Mouse (Mus musculus): Measurements from ENCODE around the gene Cotl1. TPM values are rescaled to one million over a fixed set of nuclear protein-coding genes. Genes with fewer than 3 reads are reported as not detected.

Cotl1 gene
- polyA plus RNA-seq, 1 experiment = 119 TPM

DNA sequence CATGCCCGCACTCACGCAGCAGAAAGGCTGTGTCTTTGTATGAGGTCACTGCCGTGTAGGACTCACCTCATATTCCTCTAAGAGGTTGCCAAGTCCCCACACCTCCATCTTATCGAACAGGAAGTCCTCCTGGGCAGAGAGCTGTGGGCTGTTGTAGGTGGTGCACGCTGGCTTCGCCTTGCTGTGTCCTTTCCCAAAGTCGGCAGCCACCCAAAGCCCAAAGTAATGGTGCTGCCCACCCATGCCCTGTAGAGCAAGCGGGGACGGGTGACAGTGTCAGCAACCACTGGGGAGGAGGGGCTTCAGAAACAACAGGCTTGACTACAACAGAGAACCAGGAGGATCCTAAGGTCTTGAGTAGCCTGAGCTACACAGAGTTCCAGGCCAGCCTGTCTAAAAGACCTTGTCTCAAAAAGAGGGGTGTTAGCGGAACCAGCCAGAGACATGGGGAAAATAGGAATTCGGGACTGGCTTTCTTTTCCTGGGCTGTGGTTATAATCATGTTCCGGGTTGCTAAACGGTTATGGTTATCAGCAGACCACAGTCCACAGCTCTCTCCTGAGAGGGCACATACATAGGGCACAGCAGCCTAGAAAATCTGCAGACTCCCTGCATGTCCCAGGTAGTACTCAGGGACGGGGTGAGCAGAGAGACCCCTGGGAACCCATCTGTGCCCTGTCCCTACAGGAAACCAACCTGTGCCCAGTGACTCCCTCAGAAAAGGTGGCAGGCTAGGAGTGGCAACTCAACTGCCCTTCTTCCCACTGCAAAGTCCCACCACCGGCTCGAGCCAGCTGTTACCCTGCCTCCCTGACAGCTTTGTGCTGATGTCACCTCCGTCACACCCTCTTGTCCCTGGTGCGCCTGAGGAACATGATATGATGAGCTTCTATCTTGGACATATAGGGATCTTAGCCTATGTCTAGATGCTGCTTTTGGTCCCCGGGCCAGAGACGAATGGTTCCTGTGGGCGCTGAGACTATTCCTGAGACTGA is 77.8 kb downstream of the Cotl1 start:
- DNase-seq (ENCODE audit: extremely low spot score in 1 of 2, low spot score in 1 of 2) = no peak

DNA sequence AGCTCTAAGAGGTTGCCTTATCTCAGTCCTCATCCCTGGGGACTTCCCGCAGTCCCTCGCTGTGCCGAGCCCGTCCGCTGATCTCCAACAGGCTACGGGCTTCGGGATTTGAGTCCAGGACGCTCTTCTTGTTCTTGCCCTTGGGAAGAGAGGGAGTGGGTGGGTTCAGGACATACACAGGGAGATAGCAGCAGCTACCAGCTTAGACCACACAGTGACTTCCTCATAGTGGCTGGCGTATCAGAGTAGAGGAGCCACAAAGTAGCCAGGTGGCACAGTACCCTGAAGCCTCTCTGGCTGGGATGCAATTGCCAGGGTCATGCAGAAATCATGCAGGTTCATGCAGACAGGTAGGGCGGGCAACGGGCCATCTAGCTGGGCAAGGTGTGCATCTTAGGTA is 78.7 kb downstream of the Cotl1 start:
- DNase-seq (ENCODE audit: extremely low spot score in 1 of 2, low spot score in 1 of 2) = no peak

Other genes with a start within 250 kb of the Cotl1 start
- 15.3 and 16.3 TPM in 2 replicates for gene Taf1c, start 235.3 kb downstream of the Cotl1 start, polyA plus RNA-seq (2012; rRNA removed)
- 0.08 TPM in 1 of 2 replicates, not detected in the other for gene Adad2, start 227.8 kb downstream of the Cotl1 start, polyA plus RNA-seq (2012; rRNA removed)
- 3.1 and 4.9 TPM in 2 replicates for gene Kcng4, start 204.9 kb downstream of the Cotl1 start, polyA plus RNA-seq (2012; rRNA removed)
- 18.2 and 24.3 TPM in 2 replicates for gene Wfdc1, start 174.2 kb downstream of the Cotl1 start, polyA plus RNA-seq (2012; rRNA removed)
- 0.69 and 0.98 TPM in 2 replicates for gene Atp2c2, start 140.5 kb downstream of the Cotl1 start, polyA plus RNA-seq (2012; rRNA removed)
- 12.1 and 12.7 TPM in 2 replicates for gene Tldc1, start 62.1 kb downstream of the Cotl1 start, polyA plus RNA-seq (2012; rRNA removed)
- gene Klhl36, start 21.7 kb upstream of the Cotl1 start, polyA plus RNA-seq (2012; rRNA removed) = 9.5 and 10.2 TPM in 2 replicates
- 86.8 and 98.2 TPM in 2 replicates for gene Usp10, start 69.8 kb upstream of the Cotl1 start, polyA plus RNA-seq (2012; rRNA removed)
- gene Gm20388, start 70.3 kb upstream of the Cotl1 start, polyA plus RNA-seq (2012; rRNA removed) = 15.5 and 22.2 TPM in 2 replicates
- gene Crispld2, start 151.9 kb upstream of the Cotl1 start, polyA plus RNA-seq (2012; rRNA removed) = 3.4 and 4.0 TPM in 2 replicates